Comparison of ENCODE assay signal across 10 mouse cellular contexts in genomic region chr3:85601841-85602305, GRCm38 (mm10). TPM values are rescaled to one million over a fixed set of nuclear protein-coding genes. Genes with fewer than 3 reads are reported as not detected.
DNase-seq lines count a peak whose midpoint lies in the region; ATAC-seq lines count a peak whose summit lies in the region.
"Had no signal": no experiment of that assay in that cellular context is flagged by ENCODE, and none has a peak within 500 bp of the region (broad histone marks: within the 10 kb centered on the region; RNA-seq: fewer than 3 reads in every experiment).

No protein-coding gene starts in this region.

- peaks cover 21 to 32% of the 10 kb centered on the region in 2 experiments for H3K4me1 ChIP-seq in heart, embryonic 14.5 days (ENCODE audit: control insufficient read depth in 2 of 2, insufficient read depth in 2 of 2, low read length in 2 of 2)

- no peak for DNase-seq in heart, adult 18-20 months
- peak; percentile 43 for DNase-seq in MN1 (ENCODE audit: low spot score)
- peak; percentile 25 for DNase-seq in embryo, embryonic 10 days (ENCODE audit: low spot score)
- DNase-seq in hindlimb bud, embryonic 11.5 days (ENCODE audit: extremely low spot score, low read depth, low spot score) = peak; percentile 28
- DNase-seq in kidney, postnatal 4 days = no peak
- no peak for DNase-seq in spleen, postnatal 4 days (ENCODE audit: low spot score in 2 of 2)

- no peak overlapping the region for H3K4me2 ChIP-seq in heart, embryonic 14.5 days (ENCODE audit: low read length)
- H3K4me2 ChIP-seq: limb, embryonic 15.5 days had no signal

- peak overlapping the region; percentile 48 to 59 for H3K27ac ChIP-seq in heart, embryonic 14.5 days (replicated peaks in 1 of 2; ENCODE audit: control insufficient read depth in 1 of 2, insufficient read depth in 1 of 2, low read depth in 2 of 2, low read length in 2 of 2)
- H3K27ac ChIP-seq: limb, embryonic 15.5 days had no signal

- H3K4me3 ChIP-seq in heart, embryonic 14.5 days (ENCODE audit: control insufficient read depth in 1 of 2, insufficient read depth in 1 of 2, low read depth in 1 of 2, low read length in 2 of 2) = no peak overlapping the region
- H3K4me3 ChIP-seq: limb, embryonic 15.5 days had no signal

- H3K27me3 ChIP-seq in heart, embryonic 14.5 days (ENCODE audit: control insufficient read depth, insufficient read depth, low read length) = no peaks in the 10 kb centered on the region
- H3K27me3 ChIP-seq: CH12.LX; limb, embryonic 15.5 days had no signal

- H3K36me3 ChIP-seq in heart, embryonic 14.5 days (ENCODE audit: control insufficient read depth, insufficient read depth, low read length) = no peaks in the 10 kb centered on the region
- H3K36me3 ChIP-seq: limb, embryonic 15.5 days had no signal

- ATAC-seq in heart, embryonic 14.5 days (ENCODE audit: insufficient number of reproducible peaks, insufficient read depth, low FRiP score, low read depth) = no peak
- no peak for ATAC-seq in granulocyte monocyte progenitor cell, adult 5-6 weeks (replicated peaks; ENCODE audit: poor library complexity, severe bottlenecking)

- 18% methylated on average over 3 of the region's 3 CpGs for WGBS in heart, embryonic 14.5 days

- H3K9ac ChIP-seq in heart, embryonic 14.5 days (ENCODE audit: low read length) = no peak overlapping the region
- H3K9ac ChIP-seq: limb, embryonic 15.5 days had no signal

- no peaks in the 10 kb centered on the region for H3K9me3 ChIP-seq in heart, embryonic 14.5 days (ENCODE audit: control insufficient read depth, low read length)
- H3K9me3 ChIP-seq: limb, embryonic 15.5 days had no signal

RNA-seq across cellular contexts. Expression of gene Gatb, which starts 28.0 kb away (rescaled TPM):
- polyA plus RNA-seq in heart, embryonic 14.5 days (2014; fragmentation: Nextera tagmentation; extraction: Ambion mirVana) = 48.8 and 49.7 TPM in 2 replicates
- total RNA-seq in heart, adult 18-20 months (2021) = 10 to 100 TPM; 52.3 to 52.6 TPM
- 17.3 and 44.5 TPM in 2 replicates for total RNA-seq in granulocyte monocyte progenitor cell, adult 5-6 weeks (2014; fragmentation: Nextera tagmentation)
- total RNA-seq in granulocyte monocyte progenitor cell, adult 5-6 weeks (2017) = 14.3 and 22.4 TPM in 2 replicates

Comparison
In these comparisons a context has a peak if more than half of its experiments do, and no peak if none do; other contexts are left out.
1. DNase-seq: peak in MN1 (single experiment), embryo, embryonic 10 days (single experiment) and hindlimb bud, embryonic 11.5 days (single experiment); none in heart, adult 18-20 months (0 of 2), kidney, postnatal 4 days (0 of 2) and spleen, postnatal 4 days (0 of 2).